Mouse (Mus musculus) heart, postnatal 36 days (tissue): ENCODE data around the gene Tenm3. TPM values are rescaled to one million over a fixed set of nuclear protein-coding genes. Genes with fewer than 3 reads are reported as not detected.

Experiments
- DNase-seq, 2 experiments: peaks; one replicate each; pipeline ENCODE4 v3.0.0; 2021 to 2022
- intact Hi-C: fragments of 180-260 bp; cut with DNase I; formaldehyde crosslinking; loops from one replicate; pipeline ENCODE4 v1.15.1; 2025
- total RNA-seq, 2 experiments: library from RNA; stranded (reverse); gene quantifications; 2 replicates each; pipeline ENCODE4 v1.2.3; 2021

The Tenm3 gene
- total RNA-seq, 2 experiments from 2014 or later = 2.6 to 3.7 TPM

- intact Hi-C loops = no loop called here
Observed at GRCm38 (mm10) chr8:48812196-48812741, 31.5 kb downstream of the Tenm3 start.

DNA sequence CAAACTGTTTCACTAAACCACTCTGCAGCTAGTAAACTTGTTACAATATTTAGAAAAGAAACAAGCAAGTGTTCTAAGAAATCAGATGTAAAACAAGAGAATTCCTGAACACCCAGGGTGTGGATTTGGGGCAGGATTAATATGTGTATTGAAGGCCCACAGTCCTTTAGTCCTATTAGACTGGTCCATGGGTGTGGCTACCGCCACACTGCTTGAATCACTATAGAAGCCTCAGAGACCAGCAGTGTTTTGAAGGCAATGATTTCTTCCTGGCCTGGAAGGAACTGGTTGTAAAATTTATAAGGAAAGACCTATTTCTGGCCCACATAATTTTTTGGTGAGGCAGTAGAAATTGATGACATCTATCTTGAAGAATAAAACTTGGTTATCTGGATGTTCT, 33.1 kb downstream of the Tenm3 start:
- intact Hi-C loops = no loop called here
- DNase-seq = no peak

More at GRCm38 (mm10) chr8:48812196-48812741, 31.5 kb downstream of the Tenm3 start:
- no peak for DNase-seq

GRCm38 (mm10) chr8:48809104-48809503, 34.6 kb downstream of the Tenm3 start:
- intact Hi-C loops = no loop called here
- no peak for DNase-seq

- no peak for DNase-seq
- intact Hi-C loops = no loop called here
Observed at GRCm38 (mm10) chr8:48803070-48803469, 40.7 kb downstream of the Tenm3 start.

DNA sequence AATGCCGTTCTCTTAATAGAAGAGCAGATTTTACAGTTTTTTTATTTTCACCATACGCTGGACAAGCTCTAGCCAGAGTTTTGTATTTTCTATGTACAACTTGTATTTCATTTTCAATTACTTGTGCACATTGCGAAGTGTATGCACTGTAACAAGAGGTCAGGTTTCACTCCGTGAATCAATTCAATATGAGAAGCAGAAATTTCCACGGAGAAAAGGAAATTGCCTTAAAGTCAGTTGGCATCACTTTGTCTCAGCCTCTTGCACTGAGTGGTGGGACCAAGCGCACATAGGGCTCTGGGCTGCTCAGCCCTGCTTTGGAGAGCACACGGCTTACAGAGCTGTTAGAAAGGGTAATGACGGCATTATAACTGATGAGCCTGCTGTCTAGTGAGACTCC, 41.5 kb downstream of the Tenm3 start:
- intact Hi-C loops = no loop called here
- no peak for DNase-seq

DNA sequence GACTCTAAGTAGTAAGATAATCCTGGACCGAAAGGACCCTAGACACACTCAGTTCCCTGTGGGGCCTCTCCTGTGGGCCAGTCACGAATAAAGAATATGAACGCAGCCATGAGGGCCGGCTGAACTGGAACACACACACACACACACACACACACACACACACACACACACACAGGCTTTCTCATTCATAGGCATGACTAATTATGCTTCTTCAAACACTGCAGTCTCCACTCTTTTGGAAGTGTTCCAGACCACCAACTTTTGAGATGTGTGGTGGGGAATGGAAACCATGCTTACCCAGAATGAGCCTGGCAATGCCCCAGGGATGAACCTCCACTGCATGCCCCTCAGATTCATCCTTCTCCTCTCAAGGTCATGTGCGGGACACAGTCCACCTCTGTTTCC, 45.8 kb downstream of the Tenm3 start:
- no peak for DNase-seq
- intact Hi-C loops = no loop called here

GRCm38 (mm10) chr8:48794285-48794684, 49.5 kb downstream of the Tenm3 start:
- no peak for DNase-seq
- intact Hi-C loops = no loop called here

DNA sequence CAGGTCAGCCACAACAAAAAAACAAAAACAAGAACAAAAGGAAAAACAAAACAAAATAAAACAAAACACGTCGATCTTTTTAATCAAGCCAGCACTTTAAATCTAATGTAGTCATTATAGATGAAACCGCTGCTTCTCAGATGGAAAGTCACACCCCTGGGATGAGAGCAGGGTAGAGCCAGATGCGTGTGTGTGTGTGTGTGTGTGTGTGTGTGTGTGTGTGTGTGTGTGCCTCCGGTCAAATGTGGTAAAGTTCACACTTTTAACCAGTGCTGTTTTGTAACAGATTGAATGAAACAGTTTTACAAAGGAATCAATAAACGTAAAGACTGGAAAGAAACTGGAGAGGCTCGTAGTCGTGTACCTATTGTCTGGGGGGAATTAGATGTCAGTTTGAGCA, 50.0 kb downstream of the Tenm3 start:
- no peak for DNase-seq
- intact Hi-C loops = no loop called here

GRCm38 (mm10) chr8:48792587-48793326, 51.0 kb downstream of the Tenm3 start:
- DNase-seq = no peak
- intact Hi-C loops = no loop called here

- DNase-seq = no peak
- intact Hi-C loops = no loop called here
Observed at GRCm38 (mm10) chr8:48783308-48783707, 60.4 kb downstream of the Tenm3 start.

DNA sequence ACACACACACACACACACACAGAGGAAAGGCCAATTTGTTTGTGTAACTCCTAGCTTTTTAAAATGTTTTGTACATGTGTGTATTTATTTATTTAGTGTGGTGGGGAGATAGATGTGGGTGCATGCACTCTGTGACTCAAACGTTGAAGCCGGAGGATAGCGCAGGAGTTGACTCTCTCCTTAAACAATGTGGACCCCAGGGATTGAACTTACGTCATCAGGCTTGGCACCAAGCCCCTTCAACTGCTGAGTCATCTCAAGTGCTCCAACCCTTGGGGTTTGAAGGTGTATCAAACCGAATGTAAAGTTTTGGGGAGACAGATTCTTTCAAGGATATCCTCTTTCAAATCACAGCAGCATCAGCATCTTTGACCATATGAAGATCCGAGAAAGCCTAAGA, 63.1 kb downstream of the Tenm3 start:
- intact Hi-C loops = no loop called here
- DNase-seq = peak in 1 of 2 experiments; percentile 39

DNA sequence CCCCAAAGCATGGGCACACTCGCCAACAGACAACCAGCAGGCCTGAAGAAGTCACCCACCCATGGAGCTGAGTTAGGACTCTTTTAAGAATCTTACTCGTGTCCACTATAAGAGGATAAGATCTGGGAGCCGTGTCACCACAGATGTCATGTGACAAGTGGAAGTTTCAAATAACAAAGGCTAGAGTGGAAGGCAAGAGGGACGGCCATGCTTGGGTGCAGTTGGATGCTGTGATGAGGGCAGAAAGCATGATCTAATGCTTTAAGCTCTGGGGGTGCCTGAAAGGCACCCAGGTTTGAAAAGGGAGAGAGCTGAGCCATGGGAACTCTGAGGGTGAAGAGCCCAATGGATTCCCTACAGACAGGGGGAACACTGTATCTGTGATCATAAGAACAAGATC, 64.6 kb downstream of the Tenm3 start:
- intact Hi-C loops = no loop called here
- no peak for DNase-seq

DNA sequence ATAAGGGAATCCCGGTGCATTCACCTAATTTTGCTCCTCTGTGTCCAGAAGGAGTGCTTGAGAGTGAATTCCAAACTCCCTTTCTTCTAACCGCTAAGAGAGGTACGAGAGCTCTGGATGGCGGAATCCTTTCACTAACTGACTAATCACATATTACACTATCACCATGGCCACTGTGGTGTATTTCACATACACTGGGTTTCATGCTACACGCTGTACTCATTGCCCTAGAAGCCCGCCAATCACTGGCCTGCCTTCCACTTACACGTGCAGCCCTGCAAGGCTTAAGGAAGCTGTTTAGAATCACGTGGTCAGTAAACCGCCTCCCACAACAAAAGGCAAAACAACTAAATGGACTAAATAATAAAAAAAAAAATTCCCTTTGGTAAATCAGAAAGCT, 67.7 kb downstream of the Tenm3 start:
- intact Hi-C loops = no loop called here
- no peak for DNase-seq

- intact Hi-C loops = no loop called here
- no peak for DNase-seq
Observed at GRCm38 (mm10) chr8:48775531-48776037, 68.2 kb downstream of the Tenm3 start.

- DNase-seq = no peak
- intact Hi-C loops = no loop called here
Observed at GRCm38 (mm10) chr8:48774837-48775236, 68.9 kb downstream of the Tenm3 start.

DNA sequence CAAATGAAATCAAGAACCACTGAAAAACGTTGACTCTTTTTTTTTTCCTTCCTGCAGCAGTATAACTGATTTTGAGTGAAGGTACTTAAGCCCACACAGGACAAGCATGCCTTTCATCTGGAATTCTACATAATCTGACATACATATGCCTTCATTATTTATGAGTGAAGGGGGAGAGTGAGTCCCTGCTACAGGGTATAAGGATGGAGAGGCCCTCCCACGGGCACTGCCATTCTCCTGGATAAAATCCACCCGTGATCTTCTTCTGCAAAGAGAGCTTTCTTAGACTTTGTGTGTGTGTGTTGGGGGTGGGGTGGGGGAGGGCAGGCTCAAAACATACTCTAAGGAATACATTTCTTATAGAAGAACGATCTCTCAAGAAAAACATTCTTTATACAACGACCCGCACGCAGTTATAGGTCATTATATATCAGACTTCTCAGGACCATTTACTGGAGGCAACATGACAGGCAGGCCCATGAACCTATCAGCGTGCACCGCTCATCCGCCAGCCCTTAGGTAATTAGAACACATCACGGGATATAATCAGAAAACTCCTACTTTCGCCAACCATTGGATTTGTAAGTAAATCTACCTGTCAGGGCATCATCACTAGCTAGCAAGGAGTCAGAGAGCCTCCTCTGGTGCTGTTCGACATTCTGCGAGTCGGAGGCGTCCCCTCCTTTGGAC, 77.1 kb downstream of the Tenm3 start:
- intact Hi-C loops = no loop called here

DNA sequence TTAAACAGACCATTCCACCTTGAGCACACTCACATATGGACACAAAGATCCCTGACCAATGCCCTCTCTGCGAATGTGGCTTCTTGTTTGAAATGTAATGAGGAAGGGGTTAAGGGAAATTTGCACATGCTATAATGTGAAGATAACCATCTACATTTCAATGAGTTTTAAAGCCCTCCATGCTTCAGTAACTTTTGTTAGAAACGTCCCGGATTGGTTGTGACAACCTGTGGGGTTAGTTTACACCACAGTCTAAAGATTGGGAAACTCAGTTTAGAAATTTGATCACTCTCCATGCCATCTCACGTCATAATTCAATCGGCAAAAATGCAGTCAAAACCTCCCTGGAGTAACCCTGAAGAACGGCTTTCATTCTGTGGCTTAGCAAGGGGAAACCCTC, 78.5 kb downstream of the Tenm3 start:
- no peak for DNase-seq
- intact Hi-C loops = no loop called here

More for the DNA sequence above, 77.1 kb downstream of the Tenm3 start:
- no peak for DNase-seq

DNA sequence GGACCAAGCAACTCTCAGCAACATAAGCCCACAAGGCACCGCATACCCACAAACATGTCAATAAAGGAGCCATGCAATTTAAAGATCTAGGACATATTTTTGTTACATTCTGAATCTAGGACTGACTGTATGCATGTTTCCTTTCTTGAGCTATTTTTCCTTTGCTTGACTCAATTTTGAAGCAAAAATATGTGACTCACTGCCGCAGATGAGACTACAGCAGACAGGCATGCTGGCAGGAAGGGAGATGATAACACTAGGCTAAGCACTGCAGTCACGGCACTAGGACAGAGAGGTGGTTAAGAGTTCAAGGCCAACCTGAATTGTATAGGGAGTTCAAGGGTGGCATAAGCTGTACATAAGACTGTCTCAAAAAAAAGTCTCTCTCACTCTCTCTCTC, 79.7 kb downstream of the Tenm3 start:
- DNase-seq = no peak
- intact Hi-C loops = no loop called here

DNA sequence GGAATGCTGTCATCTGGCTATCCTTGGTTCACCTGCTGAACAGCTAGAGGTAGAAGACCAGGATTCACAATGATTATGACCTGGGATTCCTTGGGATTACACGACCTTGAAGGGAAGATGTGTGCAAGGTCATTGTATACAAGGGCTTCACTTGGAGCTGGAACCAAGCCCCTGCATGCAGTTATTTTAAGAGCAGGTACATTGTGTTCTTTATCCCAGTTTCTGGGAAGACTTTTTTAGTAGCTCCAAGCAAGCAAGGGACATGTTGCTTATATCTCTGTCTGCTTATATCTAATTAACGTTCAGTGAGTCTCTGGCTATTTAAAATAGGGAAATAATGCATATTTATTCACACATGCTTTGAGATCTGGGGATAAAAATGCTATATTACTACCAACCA, 86.9 kb downstream of the Tenm3 start:
- intact Hi-C loops = loop anchor here (5.0 kb wide), 1 partner anchor 65 kb away; no protein-coding TSS in a partner anchor
- no peak for DNase-seq

- DNase-seq = peak; percentile 20 to 37
- intact Hi-C loops = loop anchor here (5.0 kb wide), 1 partner anchor 63 kb away; no protein-coding TSS in a partner anchor
Observed at GRCm38 (mm10) chr8:48755492-48755891, 88.3 kb downstream of the Tenm3 start.

DNA sequence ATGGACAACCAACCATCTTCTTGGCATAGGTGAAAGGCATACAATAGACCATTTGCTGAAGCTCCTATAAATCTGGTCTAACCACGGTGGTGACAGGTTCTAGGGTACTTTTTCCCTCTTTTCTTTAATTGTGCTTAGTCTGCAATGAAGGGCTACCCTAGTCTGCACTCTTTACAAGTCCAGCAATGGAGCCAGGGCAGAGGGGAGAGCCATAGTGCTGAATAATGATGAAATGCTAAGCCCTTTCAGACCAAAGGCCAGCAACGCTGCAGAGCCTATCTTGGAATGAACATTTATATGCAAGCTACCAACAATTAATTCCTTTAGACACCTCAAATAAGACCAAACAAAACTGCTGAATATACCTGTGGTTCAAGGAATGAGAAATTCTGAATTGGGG, 88.8 kb downstream of the Tenm3 start:
- intact Hi-C loops = loop anchor here (5.0 kb wide), 1 partner anchor 63 kb away; no protein-coding TSS in a partner anchor
- DNase-seq = no peak

- intact Hi-C loops = no loop called here
- no peak for DNase-seq
Observed at GRCm38 (mm10) chr8:48751965-48752364, 91.8 kb downstream of the Tenm3 start.
